Mouse (Mus musculus) stomach, embryonic 14.5 days (tissue): Measurements from ENCODE around the gene Mmp15. TPM values are rescaled to one million over a fixed set of nuclear protein-coding genes. Genes with fewer than 3 reads are reported as not detected.

Source experiments
- ATAC-seq: fragments of 200-750 bp; cut with Nextera tagmentation; 2 replicates; pipeline ENCODE4 v1.8.0; 2017; ENCODE audit warnings: low read depth, moderate TSS enrichment; ENCODE audit not compliant: insufficient number of reproducible peaks, insufficient read depth, low FRiP score
- H3K27ac ChIP-seq: fragments of 300-500 bp; sonication (generic); 2 replicates; pipeline ENCODE4 v1.5.1; 2014; ENCODE audit warnings: mild to moderate bottlenecking, low read length, moderate library complexity, mixed read lengths
- H3K27me3 ChIP-seq: fragments of 300-500 bp; sonication (generic); 2 replicates; pipeline ENCODE4 v1.6.1; 2014; ENCODE audit warnings: low read length, control low read depth, mixed read lengths; ENCODE audit not compliant: control insufficient read depth, insufficient read depth
- H3K36me3 ChIP-seq: fragments of 300-500 bp; sonication (generic); 2 replicates; pipeline ENCODE4 v1.6.1; 2014; ENCODE audit warnings: mild to moderate bottlenecking, control low read depth, low read length, moderate library complexity, mixed read lengths; ENCODE audit not compliant: control insufficient read depth, insufficient read depth
- H3K4me1 ChIP-seq: fragments of 300-500 bp; sonication (generic); 2 replicates; pipeline ENCODE4 v1.6.1; 2014; ENCODE audit warnings: low read length, control low read depth, mixed read lengths; ENCODE audit not compliant: control insufficient read depth, insufficient read depth
- H3K4me2 ChIP-seq: fragments of 300-500 bp; sonication (generic); replicated peaks from 2 replicates; pipeline ENCODE4 v1.6.1; 2014; ENCODE audit warnings: low read depth, low read length, control low read depth
- H3K4me3 ChIP-seq: fragments of 300-500 bp; sonication (generic); 2 replicates; pipeline ENCODE4 v1.5.1; 2014; ENCODE audit warnings: low read depth, low read length, control low read depth
- H3K9ac ChIP-seq: fragments of 300-500 bp; sonication (generic); replicated peaks from 2 replicates; pipeline ENCODE4 v1.6.1; 2014; ENCODE audit warnings: low read depth, mild to moderate bottlenecking, control low read depth, low read length, moderate library complexity, mixed read lengths
- H3K9me3 ChIP-seq: fragments of 300-500 bp; sonication (generic); 2 replicates; pipeline ENCODE4 v1.6.1; 2016; ENCODE audit warnings: low read depth, low read length, control low read depth; ENCODE audit not compliant: control insufficient read depth
- whole genome bisulfite sequencing: fragments of 180-500 bp; shearing (Covaris S2); extraction: QIAGEN DNeasy Blood & Tissue Kit; methylation state at CpG from one replicate; pipeline ENCODE4 v1.1.7; 2014; 5-methylcytosine and 5-hydroxymethylcytosine counted together
- polyA plus RNA-seq: library from polyadenylated mRNA; unstranded; fragments of >200 nt; fragmentation: Nextera tagmentation; extraction: Ambion mirVana; gene quantifications from 2 replicates; pipeline ENCODE4 v1.2.1, GENCODE M21; 2014

Mmp15 gene
- polyA plus RNA-seq, 1 experiment from 2014 or later: 21.5 TPM

DNA sequence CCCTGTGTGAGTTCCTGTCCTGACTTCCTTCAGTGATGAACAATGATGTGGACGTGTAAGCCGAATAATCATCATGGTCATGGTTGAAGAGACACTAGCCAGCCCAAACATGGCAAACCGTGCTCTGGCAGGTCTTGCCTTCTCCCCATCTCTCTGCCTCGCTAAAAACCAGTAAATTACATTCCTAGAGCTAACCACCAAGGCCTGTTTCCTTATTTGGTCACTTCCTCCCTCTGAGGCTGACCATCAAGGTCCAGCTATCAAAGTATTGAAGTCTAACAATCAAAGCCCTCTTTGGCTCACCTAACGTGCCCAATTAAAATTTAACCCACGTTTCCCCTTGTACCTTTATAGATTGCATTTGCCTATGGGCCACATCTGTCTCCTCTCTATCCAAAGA, 10.2 kb downstream of the Mmp15 start:
- WGBS: 61% methylated on average over 6 of the region's 6 CpGs
- Histone ChIP-seq H3K4me2 (no peak overlapping the region), H3K36me3 (no peaks in the 10 kb centered on the region), H3K4me1 (peaks cover 21% of the 10 kb centered on the region), H3K27me3 (no peaks in the 10 kb centered on the region), H3K4me3 (no peak overlapping the region), H3K9me3 (no peaks in the 10 kb centered on the region; the same call in 1 of the 2 replicates), H3K9ac (no peak overlapping the region), H3K27ac (no peak overlapping the region)
- ATAC-seq: no peak

DNA sequence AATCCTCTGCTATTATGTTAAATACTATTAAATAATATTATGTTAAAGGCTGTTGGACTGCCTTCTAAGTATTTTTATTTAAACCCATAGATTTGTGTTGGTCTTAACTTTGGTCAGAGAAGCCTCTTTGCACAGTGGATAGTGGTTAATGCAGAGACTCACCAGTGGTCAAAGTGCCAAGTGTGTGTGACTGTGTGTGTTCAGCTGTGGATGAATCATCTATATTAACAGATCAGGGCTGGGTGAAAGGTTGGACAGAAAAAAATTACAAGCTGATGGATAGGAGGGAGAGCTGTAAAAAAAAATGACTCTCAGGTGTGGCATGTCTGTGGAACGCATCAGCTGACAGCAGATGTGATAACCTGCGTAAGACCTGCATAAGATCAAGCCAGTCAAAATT, 11.8 kb downstream of the Mmp15 start:
- no peaks in the 10 kb centered on the region for H3K36me3 ChIP-seq
- no peak overlapping the region for H3K9ac ChIP-seq
- no peak for ATAC-seq
- WGBS: 95% methylated on average over 2 of the region's 2 CpGs
- no peaks in the 10 kb centered on the region for H3K27me3 ChIP-seq
- H3K4me1 ChIP-seq: peaks cover 16% of the 10 kb centered on the region; the same call in 1 of the 2 replicates
- no peak overlapping the region for H3K27ac ChIP-seq
- no peak overlapping the region for H3K4me3 ChIP-seq
- H3K9me3 ChIP-seq: no peaks in the 10 kb centered on the region; the same call in 1 of the 2 replicates
- H3K4me2 ChIP-seq: no peak overlapping the region

DNA sequence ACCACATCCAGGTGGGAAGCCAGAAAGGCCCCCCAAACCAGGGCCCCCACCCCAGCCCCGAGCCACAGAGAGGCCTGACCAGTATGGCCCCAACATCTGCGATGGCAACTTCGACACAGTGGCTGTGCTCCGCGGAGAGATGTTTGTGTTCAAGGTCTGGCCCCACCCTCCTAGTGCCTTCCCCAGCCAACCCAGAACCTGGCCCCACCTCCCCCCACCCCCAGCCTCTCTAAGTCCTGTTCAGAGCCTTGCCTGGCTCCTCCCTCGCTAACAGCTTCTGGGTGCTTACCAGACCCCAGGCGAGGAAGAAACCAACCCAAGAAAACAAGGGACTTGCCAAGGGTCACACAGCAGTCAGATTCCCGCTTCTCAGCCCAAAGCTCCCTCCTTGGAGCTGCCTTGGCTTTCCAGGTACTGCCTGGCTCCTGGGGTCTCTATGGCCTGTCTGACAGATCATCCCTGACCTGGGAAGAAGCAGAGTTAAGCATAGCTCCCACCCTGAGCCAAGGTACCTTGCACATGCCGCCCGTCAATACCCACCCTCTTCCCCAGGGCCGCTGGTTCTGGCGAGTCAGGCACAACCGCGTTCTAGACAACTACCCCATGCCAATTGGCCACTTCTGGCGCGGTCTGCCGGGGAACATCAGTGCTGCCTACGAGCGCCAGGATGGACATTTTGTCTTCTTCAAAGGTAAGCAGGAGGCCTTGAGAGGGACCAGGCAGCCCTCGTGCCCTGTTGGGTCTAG, 17.7 kb downstream of the Mmp15 start:
- H3K4me3 ChIP-seq: peak overlapping the region; percentile 10; the same call in 1 of the 2 replicates
- no peak overlapping the region; the same call in 1 of the 2 replicates for H3K27ac ChIP-seq
- peak overlapping the region; percentile 51 for H3K4me2 ChIP-seq
- peaks cover 9% of the 10 kb centered on the region; the same call in 1 of the 2 replicates for H3K36me3 ChIP-seq
- peak; percentile 86 for ATAC-seq
- WGBS: 44% methylated on average over 20 of the region's 20 CpGs
- H3K4me1 ChIP-seq: peaks cover 12% of the 10 kb centered on the region; the same call in 1 of the 2 replicates
- no peaks in the 10 kb centered on the region for H3K27me3 ChIP-seq
- no peak overlapping the region; the same call in 1 of the 2 replicates for H3K9ac ChIP-seq
- no peaks in the 10 kb centered on the region for H3K9me3 ChIP-seq

DNA sequence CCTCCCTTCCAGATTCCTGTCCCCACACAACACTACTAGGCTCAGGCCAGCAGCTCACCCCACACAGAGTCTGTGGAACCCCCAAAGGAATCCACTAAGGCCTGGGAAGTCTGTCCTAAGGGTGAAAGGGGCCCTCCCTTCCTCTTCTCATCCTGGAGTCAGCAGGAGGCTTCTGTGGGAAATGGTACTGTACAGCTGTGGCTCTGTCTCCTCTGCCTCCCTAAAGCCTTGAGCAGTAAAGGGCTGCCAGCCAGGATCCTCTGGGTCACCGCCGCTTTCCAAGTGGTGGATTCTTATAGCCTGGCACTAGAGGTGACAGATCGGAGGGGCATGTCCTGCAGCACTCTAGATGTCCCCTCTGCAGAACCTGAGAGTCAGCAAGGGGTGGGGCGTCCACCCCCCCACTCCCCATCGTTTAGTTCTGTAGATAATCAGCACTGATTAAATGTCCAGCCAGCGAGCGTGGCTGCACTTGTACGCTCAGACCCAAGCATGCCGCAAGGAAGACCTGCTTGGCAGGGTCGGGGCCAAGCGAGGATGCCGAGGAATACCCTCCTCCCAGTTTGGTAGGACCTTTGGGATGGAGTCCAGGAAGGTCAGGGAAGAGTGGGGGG, 21.4 kb downstream of the Mmp15 start:
- Histone ChIP-seq H3K9ac (no peak overlapping the region), H3K4me2 (no peak overlapping the region), H3K4me3 (no peak overlapping the region), H3K27me3 (no peaks in the 10 kb centered on the region), H3K27ac (no peak overlapping the region), H3K9me3 (no peaks in the 10 kb centered on the region), H3K4me1 (peaks cover 25% of the 10 kb centered on the region), H3K36me3 (peaks cover 9% of the 10 kb centered on the region; the same call in 1 of the 2 replicates)
- no peak for ATAC-seq
- 71% methylated on average over 12 of the region's 12 CpGs for WGBS

DNA sequence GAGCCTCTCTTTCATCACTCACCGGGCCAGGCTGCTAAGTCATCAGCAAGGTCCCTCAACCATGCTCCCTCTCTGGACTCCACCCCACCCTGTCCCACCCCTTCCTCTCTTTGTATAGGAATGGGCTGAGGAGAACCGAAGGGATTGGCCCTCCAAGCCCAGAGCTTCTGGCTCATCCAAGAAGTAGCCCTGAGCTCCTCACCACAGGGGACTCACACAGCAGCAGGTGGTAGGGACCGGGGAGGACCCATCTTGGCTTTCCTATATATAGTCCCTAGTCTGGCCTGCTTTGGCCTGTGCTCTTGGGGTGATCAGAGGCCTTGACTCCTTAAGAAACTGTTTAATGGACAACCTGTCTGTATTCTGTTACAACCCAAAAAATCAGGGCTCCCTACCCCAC, 22.4 kb downstream of the Mmp15 start:
- Histone ChIP-seq H3K4me1 (peaks cover 21% of the 10 kb centered on the region), H3K9me3 (no peaks in the 10 kb centered on the region), H3K4me3 (no peak overlapping the region), H3K9ac (no peak overlapping the region), H3K36me3 (peaks cover 9% of the 10 kb centered on the region; the same call in 1 of the 2 replicates), H3K27me3 (no peaks in the 10 kb centered on the region), H3K27ac (no peak overlapping the region), H3K4me2 (no peak overlapping the region)
- 84% methylated on average over 3 of the region's 3 CpGs for WGBS
- no peak for ATAC-seq

DNA sequence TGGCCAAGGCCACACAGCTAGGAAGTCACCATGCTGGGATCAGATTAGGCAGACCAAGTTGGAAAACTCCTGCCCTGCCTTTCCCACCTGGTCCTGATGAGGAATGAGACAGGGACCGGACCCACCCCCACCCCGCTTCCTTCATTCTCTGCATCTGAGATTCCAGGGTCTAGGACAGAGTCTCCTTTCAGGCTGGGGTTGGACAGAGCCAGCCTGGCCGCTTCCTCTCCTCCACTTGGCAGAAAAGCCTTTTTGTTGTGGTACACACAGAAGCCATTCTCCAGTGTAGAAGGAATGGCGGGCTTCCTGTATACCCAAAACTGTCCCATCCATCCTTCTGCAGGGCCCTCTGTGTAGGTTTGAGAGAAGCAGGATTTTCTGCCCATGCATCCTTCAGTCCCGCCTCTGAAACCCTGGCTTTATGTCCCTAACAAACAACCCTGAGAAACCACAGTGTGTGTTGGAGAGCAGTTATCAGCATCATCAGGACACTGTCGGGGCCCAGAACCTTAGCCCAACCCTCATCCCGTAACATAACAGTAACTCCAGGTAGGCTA, 23.4 kb downstream of the Mmp15 start:
- no peak for ATAC-seq
- peak overlapping the region; percentile 29; the same call in 1 of the 2 replicates for H3K27ac ChIP-seq
- H3K4me2 ChIP-seq: no peak overlapping the region
- no peak overlapping the region for H3K9ac ChIP-seq
- WGBS: 79% methylated on average over 7 of the region's 7 CpGs
- peaks cover 9% of the 10 kb centered on the region; the same call in 1 of the 2 replicates for H3K36me3 ChIP-seq
- no peak overlapping the region for H3K4me3 ChIP-seq
- peaks cover 14% of the 10 kb centered on the region for H3K4me1 ChIP-seq
- no peaks in the 10 kb centered on the region for H3K27me3 ChIP-seq
- H3K9me3 ChIP-seq: no peaks in the 10 kb centered on the region

DNA sequence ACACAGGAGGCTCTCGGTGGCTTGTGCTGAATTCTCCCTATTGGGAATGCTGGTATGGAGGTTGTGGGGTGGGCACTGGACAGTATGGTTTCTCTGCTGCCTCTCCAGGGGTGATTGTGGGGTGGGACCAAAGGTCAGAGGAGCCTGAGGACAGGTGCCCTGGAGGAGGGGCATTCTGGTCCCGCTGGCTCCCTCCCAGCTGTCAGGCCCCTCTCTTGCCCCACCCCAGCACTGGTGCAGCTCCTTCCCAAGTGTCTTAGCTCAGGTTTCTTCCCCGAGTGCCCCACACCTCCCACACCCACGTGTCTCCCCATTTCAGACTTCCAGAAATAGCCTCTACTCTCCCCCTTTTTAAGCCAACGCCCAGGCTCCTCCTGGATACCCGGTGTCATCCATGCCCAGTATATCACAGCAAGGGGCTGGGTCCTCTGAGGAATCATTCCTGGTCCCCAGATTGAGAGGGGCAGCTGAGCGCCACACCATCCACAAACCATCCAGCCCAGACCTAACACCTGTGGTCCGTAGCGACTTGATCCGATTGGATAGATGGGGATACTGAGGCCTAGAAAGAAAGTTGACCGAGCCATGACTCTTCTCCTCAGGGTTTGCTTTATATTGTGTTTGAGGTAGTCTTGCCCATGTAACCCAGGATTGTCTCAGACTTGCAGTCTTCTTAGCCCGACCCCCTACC, 24.4 kb downstream of the Mmp15 start:
- ATAC-seq: no peak
- peaks cover 4% of the 10 kb centered on the region; the same call in 1 of the 2 replicates for H3K36me3 ChIP-seq
- H3K27me3 ChIP-seq: no peaks in the 10 kb centered on the region
- H3K9me3 ChIP-seq: no peaks in the 10 kb centered on the region
- H3K4me1 ChIP-seq: peaks cover 14% of the 10 kb centered on the region
- H3K4me2 ChIP-seq: no peak overlapping the region
- peak overlapping the region; percentile 29; the same call in 1 of the 2 replicates for H3K27ac ChIP-seq
- WGBS: 78% methylated on average over 12 of the region's 12 CpGs
- no peak overlapping the region for H3K9ac ChIP-seq
- no peak overlapping the region for H3K4me3 ChIP-seq

DNA sequence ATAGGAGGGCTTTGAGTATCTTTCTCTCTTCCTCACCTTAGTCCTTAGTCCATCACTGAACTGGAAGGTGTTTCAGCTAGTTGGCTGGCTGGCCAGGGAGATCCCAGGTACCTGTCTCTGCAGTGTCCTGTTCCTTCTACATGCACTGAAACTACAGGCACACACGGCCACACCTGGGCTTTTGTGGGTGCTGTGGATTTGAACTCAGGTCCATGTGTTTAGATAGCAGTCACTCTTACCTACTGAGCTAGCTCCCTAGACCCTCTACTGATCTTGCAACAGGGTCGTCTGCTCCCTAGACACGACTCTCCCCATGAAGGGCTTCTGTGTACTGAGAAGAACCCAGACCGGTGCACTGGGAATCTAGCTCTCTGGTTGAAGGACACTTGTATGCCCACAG, 25.0 kb downstream of the Mmp15 start:
- peak overlapping the region; percentile 89 for H3K27ac ChIP-seq
- ATAC-seq: no peak
- no peak overlapping the region for H3K9ac ChIP-seq
- H3K4me3 ChIP-seq: no peak overlapping the region
- H3K36me3 ChIP-seq: peaks cover under 1% of the 10 kb centered on the region; the same call in 1 of the 2 replicates
- no peak overlapping the region for H3K4me2 ChIP-seq
- WGBS: 71% methylated on average over 4 of the region's 4 CpGs
- peaks cover 14% of the 10 kb centered on the region for H3K4me1 ChIP-seq
- no peaks in the 10 kb centered on the region for H3K9me3 ChIP-seq
- no peaks in the 10 kb centered on the region for H3K27me3 ChIP-seq
